Mouse (Mus musculus): ENCODE measurements around the gene Tmem223. TPM values are rescaled to one million over a fixed set of nuclear protein-coding genes. Genes with fewer than 3 reads are reported as not detected.
A peak's percentile ranks its signal among the peaks of the same experiment; 100 is the strongest.

Gene Tmem223
- polyA plus RNA-seq, 1 experiment: 17.0 TPM

GRCm38 (mm10) chr19:8819596-8820423, 49.0 kb downstream of the Tmem223 start, which contains the start of gene Hnrnpul2:
Gene Hnrnpul2, plus strand, starts transcription at chr19:8820010.
- H3K36me3 ChIP-seq (ENCODE audit: control insufficient read depth, insufficient read depth, low read length): peaks cover 7% of the 10 kb centered on the region
- peak within 1 kb of the TSS; percentile 96 for H3K27ac ChIP-seq (ENCODE audit: control insufficient read depth, insufficient read depth, low read depth, low read length)
- H3K4me1 ChIP-seq (ENCODE audit: control insufficient read depth, insufficient read depth, low read length): peaks cover 7% of the 10 kb centered on the region
- TF ChIP-seq CTCF (IDR thresholded peaks at IDR 0.05; ENCODE audit: control insufficient read depth, insufficient read depth, insufficient replicate concordance, low read depth, low read length) (no peak), POLR2A (IDR thresholded peaks at IDR 0.05; ENCODE audit: control insufficient read depth, low read depth, low read length) (peak; percentile 98)
- H3K27me3 ChIP-seq (ENCODE audit: control insufficient read depth, insufficient read depth, low read length): no peaks in the 10 kb centered on the region
- H3K4me3 ChIP-seq (ENCODE audit: control insufficient read depth, low read depth, low read length): peak within 1 kb of the TSS; percentile 90

- Histone ChIP-seq H3K4me1 (ENCODE audit: control insufficient read depth, insufficient read depth, low read length) (peaks cover 7% of the 10 kb centered on the region), H3K4me3 (ENCODE audit: control insufficient read depth, low read depth, low read length) (peak overlapping the region; percentile 90), H3K27ac (ENCODE audit: control insufficient read depth, insufficient read depth, low read depth, low read length) (peak overlapping the region; percentile 96), H3K36me3 (ENCODE audit: control insufficient read depth, insufficient read depth, low read length) (peaks cover 9% of the 10 kb centered on the region), H3K27me3 (ENCODE audit: control insufficient read depth, insufficient read depth, low read length) (no peaks in the 10 kb centered on the region)
- TF ChIP-seq CTCF (IDR thresholded peaks at IDR 0.05; ENCODE audit: control insufficient read depth, insufficient read depth, insufficient replicate concordance, low read depth, low read length) (no peak), POLR2A (IDR thresholded peaks at IDR 0.05; ENCODE audit: control insufficient read depth, low read depth, low read length) (no peak)
Measured at GRCm38 (mm10) chr19:8820424-8820956, 49.7 kb downstream of the Tmem223 start.

- TF ChIP-seq POLR2A (IDR thresholded peaks at IDR 0.05; ENCODE audit: control insufficient read depth, low read depth, low read length) (no peak), CTCF (IDR thresholded peaks at IDR 0.05; ENCODE audit: control insufficient read depth, insufficient read depth, insufficient replicate concordance, low read depth, low read length) (no peak)
- no peaks in the 10 kb centered on the region for H3K27me3 ChIP-seq (ENCODE audit: control insufficient read depth, insufficient read depth, low read length)
- peaks cover 7% of the 10 kb centered on the region for H3K4me1 ChIP-seq (ENCODE audit: control insufficient read depth, insufficient read depth, low read length)
- H3K36me3 ChIP-seq (ENCODE audit: control insufficient read depth, insufficient read depth, low read length): peaks cover 9% of the 10 kb centered on the region
- peak overlapping the region; percentile 96 for H3K27ac ChIP-seq (ENCODE audit: control insufficient read depth, insufficient read depth, low read depth, low read length)
- peak overlapping the region; percentile 90 for H3K4me3 ChIP-seq (ENCODE audit: control insufficient read depth, low read depth, low read length)
Measured at GRCm38 (mm10) chr19:8821146-8821545, 50.4 kb downstream of the Tmem223 start.

Other genes starting within 250 kb of the Tmem223 start
- gene Slc22a8, start 179.7 kb upstream of the Tmem223 start, polyA plus RNA-seq (2012; rRNA removed): 0.04 and 0.05 TPM in 2 replicates
- gene Slc22a6, start 153.0 kb upstream of the Tmem223 start, polyA plus RNA-seq (2012; rRNA removed): not detected in 2 replicates
- gene Chrm1, start 107.2 kb upstream of the Tmem223 start, polyA plus RNA-seq (2012; rRNA removed): 0.58 and 0.99 TPM in 2 replicates
- 111 and 121 TPM in 2 replicates for gene Slc3a2, start 47.6 kb upstream of the Tmem223 start, polyA plus RNA-seq (2012; rRNA removed)
- gene Wdr74, start 35.2 kb upstream of the Tmem223 start, polyA plus RNA-seq (2012; rRNA removed): 18.3 and 21.8 TPM in 2 replicates
- gene 1700092M07Rik, start 30.3 kb upstream of the Tmem223 start, polyA plus RNA-seq (2012; rRNA removed): 670 and 676 TPM in 2 replicates
- 61.5 and 62.8 TPM in 2 replicates for gene Stx5a, start 29.6 kb upstream of the Tmem223 start, polyA plus RNA-seq (2012; rRNA removed)
- gene Nxf1, start 13.9 kb upstream of the Tmem223 start, polyA plus RNA-seq (2012; rRNA removed): 166 and 174 TPM in 2 replicates
- 29.7 and 30.8 TPM in 2 replicates for gene Tmem179b, start 3.5 kb downstream of the Tmem223 start, polyA plus RNA-seq (2012; rRNA removed)
- gene Taf6l, start 15.4 kb downstream of the Tmem223 start, polyA plus RNA-seq (2012; rRNA removed): 28.1 and 36.2 TPM in 2 replicates
- 38.4 and 48.4 TPM in 2 replicates for gene Polr2g, start 27.6 kb downstream of the Tmem223 start, polyA plus RNA-seq (2012; rRNA removed)
- 40.5 and 44.2 TPM in 2 replicates for gene Zbtb3, start 31.6 kb downstream of the Tmem223 start, polyA plus RNA-seq (2012; rRNA removed)
- 6.8 and 7.9 TPM in 2 replicates for gene Ttc9c, start 48.3 kb downstream of the Tmem223 start, polyA plus RNA-seq (2012; rRNA removed)
- gene Hnrnpul2, start 49.0 kb downstream of the Tmem223 start, polyA plus RNA-seq (2012; rRNA removed): 12.9 and 14.9 TPM in 2 replicates
- 0.64 and 1.9 TPM in 2 replicates for gene AC129217.1, start 58.8 kb downstream of the Tmem223 start, polyA plus RNA-seq (2012; rRNA removed)
- gene Bscl2, start 66.5 kb downstream of the Tmem223 start, polyA plus RNA-seq (2012; rRNA removed): 743 and 750 TPM in 2 replicates
- 2.0 and 2.4 TPM in 2 replicates for gene Gng3, start 68.2 kb downstream of the Tmem223 start, polyA plus RNA-seq (2012; rRNA removed)
- gene Lrrn4cl, start 79.8 kb downstream of the Tmem223 start, polyA plus RNA-seq (2012; rRNA removed): 0.37 and 0.40 TPM in 2 replicates
- gene Ubxn1, start 100.5 kb downstream of the Tmem223 start, polyA plus RNA-seq (2012; rRNA removed): 83.7 and 92.2 TPM in 2 replicates
- 40.0 and 41.0 TPM in 2 replicates for gene Uqcc3, start 109.9 kb downstream of the Tmem223 start, polyA plus RNA-seq (2012; rRNA removed)
- gene Lbhd1, start 112.7 kb downstream of the Tmem223 start, polyA plus RNA-seq (2012; rRNA removed): 1.1 and 1.9 TPM in 2 replicates
- not detected in 2 replicates for gene Gm49403, start 112.9 kb downstream of the Tmem223 start, polyA plus RNA-seq (2012; rRNA removed)
- 48.2 and 48.4 TPM in 2 replicates for gene 1810009A15Rik, start 117.9 kb downstream of the Tmem223 start, polyA plus RNA-seq (2012; rRNA removed)
- 1.1 TPM in 1 of 2 replicates, not detected in the other for gene Gm49416, start 117.9 kb downstream of the Tmem223 start, polyA plus RNA-seq (2012; rRNA removed)
- gene Ints5, start 122.0 kb downstream of the Tmem223 start, polyA plus RNA-seq (2012; rRNA removed): 6.6 and 6.7 TPM in 2 replicates
- gene Ganab, start 127.1 kb downstream of the Tmem223 start, polyA plus RNA-seq (2012; rRNA removed): 49.9 and 57.0 TPM in 2 replicates
- gene B3gat3, start 149.4 kb downstream of the Tmem223 start, polyA plus RNA-seq (2012; rRNA removed): 19.5 and 20.4 TPM in 2 replicates
- 11.6 and 13.7 TPM in 2 replicates for gene Rom1, start 158.4 kb downstream of the Tmem223 start, polyA plus RNA-seq (2012; rRNA removed)
- gene Eml3, start 158.6 kb downstream of the Tmem223 start, polyA plus RNA-seq (2012; rRNA removed): 4.9 and 5.7 TPM in 2 replicates
- gene Mta2, start 170.9 kb downstream of the Tmem223 start, polyA plus RNA-seq (2012; rRNA removed): 14.0 and 14.5 TPM in 2 replicates
- 38.2 and 38.6 TPM in 2 replicates for gene Tut1, start 182.9 kb downstream of the Tmem223 start, polyA plus RNA-seq (2012; rRNA removed)
- 442 and 506 TPM in 2 replicates for gene Eef1g, start 196.0 kb downstream of the Tmem223 start, polyA plus RNA-seq (2012; rRNA removed)
- gene Ahnak, start 218.3 kb downstream of the Tmem223 start, polyA plus RNA-seq (2012; rRNA removed): 1.6 and 2.3 TPM in 2 replicates

Data from testis, adult 2 months (tissue).